Mouse (Mus musculus): Measurements from ENCODE around the gene Mb21d2.

The Mb21d2 gene

DNA sequence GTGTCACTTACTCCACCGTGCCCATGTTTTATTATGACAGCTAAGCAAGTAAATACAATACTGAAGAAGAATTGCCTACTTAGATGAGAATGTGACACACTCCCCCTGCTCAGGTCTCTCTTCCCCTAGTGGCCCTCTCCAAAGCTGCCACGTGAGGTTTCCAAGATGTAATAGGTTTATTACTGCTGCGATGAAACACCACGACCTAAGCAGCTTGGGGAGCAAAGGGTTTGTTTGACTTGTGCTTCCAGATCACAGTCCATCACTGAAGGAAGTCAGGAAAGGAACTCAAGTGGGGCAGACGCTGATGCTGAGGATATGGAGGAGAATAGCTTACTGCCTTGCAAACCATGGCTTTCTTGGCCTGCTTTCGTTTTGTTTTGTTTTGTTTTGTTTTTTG is 65.9 kb downstream of the Mb21d2 start:
- DNase-seq (ENCODE audit: low spot score in 2 of 2), result no peak

- DNase-seq (ENCODE audit: low spot score in 2 of 2), result no peak
Observed at GRCm38 (mm10) chr16:28862093-28862492, 67.4 kb downstream of the Mb21d2 start.

GRCm38 (mm10) chr16:28859678-28860077 is 69.8 kb downstream of the Mb21d2 start:
- no peak for DNase-seq (ENCODE audit: low spot score in 2 of 2)

DNA sequence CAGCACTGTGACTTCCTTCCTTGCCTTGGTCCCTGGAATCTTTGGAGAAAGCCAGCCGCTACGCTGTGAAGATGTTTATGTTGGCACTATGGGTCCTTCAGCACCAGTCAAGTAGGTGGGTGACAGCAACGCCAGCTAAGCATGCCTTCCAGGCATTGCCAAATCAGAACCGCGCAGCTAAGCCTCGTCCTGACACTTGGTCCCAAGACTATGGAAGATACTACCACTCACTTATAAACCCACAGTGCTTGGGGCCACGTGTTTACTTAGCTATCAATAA is 70.5 kb downstream of the Mb21d2 start:
- no peak for DNase-seq (ENCODE audit: low spot score in 2 of 2)

DNA sequence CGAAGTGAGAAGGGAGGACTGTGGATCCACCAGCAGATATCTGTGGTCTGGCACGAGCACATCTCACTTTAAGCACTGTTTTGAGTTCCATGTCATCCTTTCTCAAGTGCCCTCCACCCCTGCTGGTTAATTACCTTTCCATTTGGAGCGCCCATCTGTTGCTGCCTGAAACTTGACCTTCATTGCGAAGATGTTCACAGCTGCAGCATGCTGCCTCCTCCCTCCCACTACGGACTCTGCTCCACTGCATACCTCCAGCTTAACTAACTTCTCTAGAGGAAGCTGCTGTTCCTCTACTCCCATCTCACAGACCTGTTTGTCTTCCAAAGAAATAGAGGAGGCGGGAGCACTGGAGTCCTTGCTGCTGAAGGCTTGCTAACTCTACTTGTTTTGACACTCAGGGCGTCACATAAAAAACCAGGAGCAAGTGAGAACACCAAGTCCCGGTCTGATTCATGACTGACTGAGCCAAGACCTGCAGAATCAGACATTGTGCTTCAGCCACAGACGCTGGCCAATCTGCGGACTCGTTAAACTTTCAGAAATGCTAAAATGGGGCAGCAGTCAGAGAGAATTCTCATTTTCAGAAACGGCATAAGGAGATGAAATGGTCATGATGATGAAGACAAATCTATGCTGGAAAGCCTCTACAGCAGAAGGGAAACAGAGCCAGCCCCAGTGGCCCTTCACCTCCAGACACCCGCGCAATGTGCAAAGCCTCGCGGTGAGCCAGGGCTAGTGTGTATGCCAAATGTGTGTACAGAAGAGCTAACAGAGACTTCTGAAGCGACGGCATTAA is 71.1 kb downstream of the Mb21d2 start:
- no peak for DNase-seq (ENCODE audit: low spot score in 2 of 2)

GRCm38 (mm10) chr16:28851409-28851821 is 78.1 kb downstream of the Mb21d2 start:
- no peak for DNase-seq (ENCODE audit: low spot score in 2 of 2)

GRCm38 (mm10) chr16:28850881-28851280 is 78.6 kb downstream of the Mb21d2 start:
- peak in 1 of 2 experiments; percentile 15 for DNase-seq (ENCODE audit: low spot score in 2 of 2)

- DNase-seq (ENCODE audit: low spot score in 2 of 2), result no peak
Observed at GRCm38 (mm10) chr16:28846123-28846522, 83.3 kb downstream of the Mb21d2 start.

DNA sequence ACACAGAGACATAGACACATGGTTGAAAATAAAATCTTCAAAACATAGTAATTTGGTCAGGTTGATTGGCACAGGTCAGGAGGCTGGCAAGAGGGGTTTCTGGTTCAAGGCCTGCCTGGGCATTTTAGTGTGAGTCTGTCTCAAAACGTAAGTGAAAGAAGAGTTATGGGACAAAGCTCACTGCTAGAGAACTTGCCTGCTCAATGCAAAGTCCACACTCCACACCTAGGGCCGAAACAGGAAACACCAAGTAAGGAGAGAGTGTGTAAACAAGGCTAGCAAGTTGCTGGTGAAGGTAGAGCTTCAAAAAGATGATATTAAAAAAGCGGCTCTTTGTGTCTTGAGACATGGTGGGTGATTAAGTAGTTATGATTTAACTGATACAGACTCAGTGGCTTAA is 84.1 kb downstream of the Mb21d2 start:
- DNase-seq (ENCODE audit: low spot score in 2 of 2), result no peak

- DNase-seq (ENCODE audit: low spot score in 2 of 2), result no peak
Observed at GRCm38 (mm10) chr16:28841102-28841501, 88.4 kb downstream of the Mb21d2 start.

- DNase-seq (ENCODE audit: low spot score in 2 of 2), result peak in 1 of 2 experiments; percentile 67
Observed at GRCm38 (mm10) chr16:28840075-28840974, 89.1 kb downstream of the Mb21d2 start.

DNA sequence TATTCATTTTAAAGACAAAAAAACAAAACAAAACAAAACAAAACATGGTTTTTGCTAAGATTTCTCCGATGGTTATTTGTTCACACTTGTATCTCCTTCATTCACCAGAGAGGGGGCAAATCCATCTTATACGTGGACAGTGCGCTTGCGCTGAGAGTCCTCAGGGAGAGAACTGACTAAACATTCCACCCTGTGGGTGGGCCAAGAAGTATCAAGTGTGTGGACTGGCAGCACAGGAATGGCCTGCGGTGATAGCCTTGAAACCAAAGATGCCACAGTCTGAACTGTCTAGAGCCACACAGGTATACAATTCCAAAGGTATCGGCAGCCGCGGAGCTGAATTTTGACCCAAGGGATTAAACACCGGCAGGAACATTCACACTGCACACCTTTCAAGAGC is 89.9 kb downstream of the Mb21d2 start:
- no peak for DNase-seq (ENCODE audit: low spot score in 2 of 2)

DNA sequence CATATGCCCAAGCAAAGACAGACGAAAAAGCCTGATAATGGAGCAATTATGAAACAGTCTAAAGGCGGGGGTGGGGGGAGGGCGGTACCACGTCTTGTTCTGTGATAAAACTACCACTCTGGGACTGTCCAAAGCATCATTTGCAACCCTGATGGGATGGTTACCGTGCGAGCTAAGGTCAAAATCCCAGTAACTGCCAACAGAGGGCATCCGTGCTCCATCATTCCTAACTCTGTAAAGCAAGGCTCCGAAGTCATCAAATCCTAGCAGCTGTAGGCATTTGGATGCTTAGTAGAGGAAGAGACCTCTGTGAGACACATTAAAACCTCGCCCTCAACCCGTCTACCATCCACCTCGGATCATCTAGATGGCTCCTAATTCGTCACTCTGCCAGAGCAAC is 91.5 kb downstream of the Mb21d2 start:
- peak in 1 of 2 experiments; percentile 67 for DNase-seq (ENCODE audit: low spot score in 2 of 2)

GRCm38 (mm10) chr16:28832085-28832635 is 97.3 kb downstream of the Mb21d2 start:
- no peak for DNase-seq (ENCODE audit: low spot score in 2 of 2)

- DNase-seq (ENCODE audit: low spot score in 2 of 2), result no peak
Observed at GRCm38 (mm10) chr16:28829263-28829955, 100.1 kb downstream of the Mb21d2 start.

DNA sequence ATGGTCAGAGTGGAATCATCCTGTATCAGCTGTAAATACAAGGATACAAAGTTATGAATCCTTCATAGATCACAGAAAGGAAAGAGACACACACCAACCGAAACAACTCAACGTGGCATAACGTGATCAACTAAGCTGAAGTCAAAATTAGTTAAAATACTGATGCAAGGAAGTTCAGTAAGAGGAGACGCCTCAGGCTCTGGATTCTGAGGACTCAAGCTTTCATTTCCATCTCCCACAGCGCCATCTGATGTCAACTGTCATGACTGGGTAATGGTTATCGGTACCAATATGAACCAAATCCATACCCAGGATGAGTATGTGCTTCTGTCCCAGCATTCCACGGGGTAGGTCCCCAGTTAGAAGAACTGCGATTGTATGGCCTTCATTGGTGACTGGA is 104.7 kb downstream of the Mb21d2 start:
- DNase-seq (ENCODE audit: low spot score in 2 of 2), result no peak

- no peak for DNase-seq (ENCODE audit: low spot score in 2 of 2)
Observed at GRCm38 (mm10) chr16:28821774-28822173, 107.7 kb downstream of the Mb21d2 start.

DNA sequence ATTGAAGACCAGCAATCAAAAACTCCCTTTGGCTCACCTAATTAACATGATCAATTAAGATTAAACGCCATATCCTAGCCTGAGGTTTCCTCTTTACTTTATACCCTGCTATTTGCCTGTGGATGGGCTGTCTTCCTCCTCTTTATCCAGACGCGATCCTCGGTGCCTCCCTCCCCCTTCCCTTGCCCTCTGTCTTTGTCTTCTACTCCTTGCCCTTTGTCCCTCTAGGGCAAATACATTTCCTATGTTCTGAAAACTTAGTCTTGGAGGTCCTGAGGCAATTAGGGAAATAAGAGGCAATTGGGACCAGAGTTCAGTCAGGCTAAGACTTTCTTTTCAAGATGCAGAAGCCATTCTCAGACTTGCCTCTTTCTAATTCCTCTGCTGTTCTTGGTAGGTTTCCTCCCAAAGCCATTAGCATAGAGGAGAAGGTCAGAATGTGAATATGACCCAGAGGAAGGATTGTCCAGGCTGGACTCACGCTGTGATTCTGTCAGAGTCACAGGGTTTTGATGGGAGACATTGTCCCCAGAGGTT is 110.7 kb downstream of the Mb21d2 start:
- DNase-seq (ENCODE audit: low spot score in 2 of 2), result no peak

DNA sequence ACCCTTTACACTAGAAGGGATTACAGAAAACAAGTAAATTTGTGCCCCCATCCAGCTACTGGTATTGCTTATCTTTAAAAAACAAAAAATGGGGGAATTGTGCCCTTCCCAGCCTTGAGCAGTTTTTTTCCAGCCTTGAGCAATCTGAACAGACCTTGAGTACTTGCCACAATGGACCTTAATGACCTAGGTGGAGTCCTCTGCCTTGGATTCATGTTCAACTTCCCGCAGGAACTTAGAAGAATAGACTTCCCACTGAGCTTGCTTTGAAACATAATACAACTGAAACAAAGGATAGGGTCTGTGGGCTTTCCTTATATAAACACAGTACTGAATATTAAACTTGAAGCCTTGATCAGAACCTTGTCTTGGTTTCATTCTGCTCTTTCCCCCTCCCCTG is 116.2 kb downstream of the Mb21d2 start:
- DNase-seq (ENCODE audit: low spot score in 2 of 2), result no peak

- DNase-seq (ENCODE audit: low spot score in 2 of 2), result no peak
Observed at GRCm38 (mm10) chr16:28809089-28809488, 120.4 kb downstream of the Mb21d2 start.

- DNase-seq (ENCODE audit: low spot score in 2 of 2), result peak in 1 of 2 experiments; percentile 23
Observed at GRCm38 (mm10) chr16:28793115-28793514, 136.4 kb downstream of the Mb21d2 start.

Measured in frontal cortex, postnatal 14 days (tissue).